Mouse (Mus musculus): Measurements from ENCODE around the gene Fam217b. TPM values are rescaled to one million over a fixed set of nuclear protein-coding genes. Genes with fewer than 3 reads are reported as not detected.

Fam217b gene
- total RNA-seq (2021), result 10 to 100 TPM; 52.6 to 55.5 TPM

DNA sequence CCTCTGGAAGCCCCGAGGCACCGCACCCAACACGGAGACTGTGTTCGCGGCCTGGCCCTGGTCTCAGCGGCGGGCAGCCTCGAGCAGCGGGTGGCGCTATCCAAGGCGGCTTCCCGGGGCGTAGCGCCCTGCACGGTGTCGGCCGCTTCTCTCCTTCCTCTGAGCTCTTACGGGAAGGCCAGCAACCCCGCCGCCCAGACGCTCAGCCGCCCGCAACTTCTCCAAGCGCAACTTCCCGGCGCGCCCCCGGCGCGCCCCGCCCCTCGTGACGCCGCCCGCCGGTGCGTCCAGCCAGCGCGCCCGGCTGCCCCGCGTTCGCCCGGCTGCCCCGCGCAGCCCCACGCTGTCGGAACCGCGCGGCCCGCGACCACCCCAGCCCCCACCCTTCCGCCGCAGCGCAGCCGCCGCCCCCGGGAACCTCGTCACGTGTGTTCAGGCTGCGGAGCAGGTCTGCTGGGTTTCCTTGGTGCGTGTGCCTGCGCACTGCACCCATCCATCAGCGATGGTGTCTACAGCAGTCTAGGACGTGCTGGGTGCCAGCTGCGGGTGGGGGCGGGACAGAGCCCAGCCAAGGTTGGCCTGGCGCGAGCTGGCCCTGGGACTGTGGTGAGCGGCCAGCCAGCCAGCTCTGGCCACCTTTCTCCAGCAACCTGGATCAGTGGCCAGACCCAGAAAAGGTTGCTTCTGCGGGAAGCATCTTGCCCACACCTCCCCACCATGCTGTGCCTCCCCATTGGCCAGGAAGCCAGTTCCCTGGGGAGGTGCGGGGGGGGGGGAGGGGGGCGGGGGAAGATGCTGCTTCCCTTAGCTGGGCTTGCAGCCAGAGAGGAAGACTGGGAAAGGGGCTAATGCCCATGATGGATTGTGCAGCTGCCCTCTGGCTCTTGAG is at the start of gene Fam217b, which contains the start of gene Ppp1r3d:
Gene Fam217b (plus strand): TSS at position 264 of the 889 bp plus-strand sequence.
Gene Ppp1r3d (minus strand): TSS at position 212 of the 889 bp plus-strand sequence.
- intact Hi-C loops (cut with DNase I), result no loop called here
- DNase-seq (ENCODE audit: low spot score in 2 of 2), result peak; percentile 75 to 81

DNA sequence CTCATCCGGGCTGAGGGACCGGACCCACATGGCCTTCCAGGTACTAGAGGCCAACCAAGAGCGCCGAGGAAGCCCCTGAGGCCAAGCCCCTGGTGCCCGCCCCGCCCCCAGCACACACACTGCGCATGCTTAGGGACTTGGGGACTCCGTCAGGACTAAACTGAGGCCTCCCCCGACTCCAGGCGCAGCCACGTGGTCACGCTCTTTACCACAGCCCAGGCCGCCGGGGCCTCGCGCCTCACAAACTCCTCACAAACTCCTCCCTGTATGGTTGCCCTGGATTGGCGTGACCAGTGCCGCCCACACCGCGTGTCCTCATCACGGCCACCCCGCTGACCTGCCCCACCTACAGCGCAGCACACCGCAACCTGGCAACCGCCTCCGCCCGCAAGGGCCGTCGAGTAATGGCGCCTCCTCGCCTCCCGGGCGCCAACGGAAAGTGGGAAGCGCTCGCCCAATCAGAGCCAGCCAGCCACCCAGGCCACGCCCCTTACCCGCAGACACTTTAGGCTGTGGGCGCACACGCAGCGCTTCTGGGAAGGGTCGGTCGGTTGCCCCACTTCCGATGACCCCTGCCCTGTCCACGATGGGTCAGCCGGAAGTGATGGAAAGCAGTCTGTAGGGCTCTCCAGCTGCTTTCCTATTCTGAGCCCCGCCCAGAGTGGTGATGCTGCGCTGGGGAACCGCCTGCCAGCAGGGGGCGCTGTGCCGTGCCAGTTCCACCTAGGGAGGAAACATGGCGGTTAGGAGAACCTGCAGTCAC is 7.1 kb upstream of the Fam217b start, which contains the start of gene Sycp2:
Gene Sycp2 (minus strand): TSS at position 633 of the 763 bp plus-strand sequence.
- intact Hi-C loops (cut with DNase I), result no loop called here
- DNase-seq (ENCODE audit: low spot score in 2 of 2), result no peak

DNA sequence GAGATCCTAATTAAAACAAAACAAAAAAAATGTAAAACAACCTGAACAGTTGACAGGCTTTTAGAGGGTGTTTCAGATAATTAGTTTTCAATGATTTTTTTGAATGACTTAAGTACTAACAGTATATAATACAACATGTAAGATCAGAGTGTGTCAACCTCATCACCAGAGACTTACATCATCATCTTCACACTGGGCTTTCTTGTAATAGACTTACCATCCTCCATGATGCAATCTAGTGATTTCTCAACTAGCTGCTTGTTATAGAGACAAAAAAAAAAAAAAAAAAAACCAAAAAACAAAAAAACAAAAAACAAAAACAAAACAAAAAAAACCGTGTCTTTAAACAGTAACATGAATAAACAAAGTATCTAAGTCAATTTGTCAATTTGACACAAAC is 5.3 kb upstream of the Fam217b start:
- intact Hi-C loops (cut with DNase I), result no loop called here
- no peak for DNase-seq (ENCODE audit: low spot score in 2 of 2)

DNA sequence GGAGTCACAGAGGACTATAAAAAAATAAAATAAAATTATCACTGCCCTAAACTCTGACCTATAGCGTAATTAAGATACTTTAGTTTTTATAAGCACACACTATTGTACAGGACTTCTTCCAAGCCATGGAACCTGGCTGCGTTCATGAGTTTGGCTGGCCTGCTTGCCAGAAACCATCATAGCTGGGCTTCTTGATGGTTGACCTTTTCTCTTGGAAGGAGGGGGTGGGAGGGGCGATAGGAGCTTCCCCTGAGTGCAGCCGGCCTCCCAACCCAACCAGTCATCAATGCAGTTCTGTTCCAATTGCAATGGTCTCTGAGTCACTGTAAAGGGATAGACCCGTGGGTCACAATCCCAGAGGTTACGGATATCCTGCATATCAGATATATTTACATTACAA is 4.0 kb upstream of the Fam217b start:
- no peak for DNase-seq (ENCODE audit: low spot score in 2 of 2)
- intact Hi-C loops (cut with DNase I), result no loop called here

DNA sequence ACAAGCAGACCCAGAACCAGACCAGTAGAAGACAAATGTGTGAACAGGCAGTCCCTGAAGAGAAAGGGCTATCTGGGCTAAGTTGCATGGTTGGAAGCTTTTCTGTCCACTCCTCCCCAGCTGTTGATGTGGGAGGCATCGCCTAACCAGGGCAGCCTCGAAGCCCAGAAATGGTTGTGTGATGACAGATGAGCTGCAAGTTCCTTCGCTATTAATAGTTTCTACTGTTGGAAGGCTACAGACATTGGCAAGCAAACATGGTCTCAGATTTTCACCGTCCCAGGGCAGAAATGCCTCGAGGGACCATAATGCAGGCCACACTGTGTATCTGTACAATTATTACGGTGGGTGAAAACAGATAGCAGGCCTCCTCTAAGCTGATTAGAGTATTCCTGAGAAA is 1.7 kb upstream of the Fam217b start:
- intact Hi-C loops (cut with DNase I), result no loop called here
- DNase-seq (ENCODE audit: low spot score in 2 of 2), result peak; percentile 35 to 58

DNA sequence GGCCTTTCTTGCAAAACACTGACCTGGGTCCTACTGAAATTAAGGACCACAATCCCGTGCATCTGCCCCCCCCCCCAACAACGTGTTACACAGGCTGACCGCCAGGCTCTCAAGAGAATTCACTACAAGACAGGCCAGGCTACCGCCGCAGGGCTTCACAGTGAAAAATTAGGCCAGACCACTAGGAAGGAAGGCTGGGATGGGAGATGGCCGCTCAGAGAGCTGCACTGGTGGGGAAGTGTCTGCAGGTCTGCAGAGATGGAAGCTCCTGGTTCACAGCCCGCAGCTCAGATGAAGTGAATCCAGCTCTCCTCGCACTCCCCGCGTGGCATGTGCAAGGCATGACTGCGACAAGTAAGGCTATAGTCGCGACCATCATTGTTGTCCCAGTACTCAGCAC is 1.2 kb upstream of the Fam217b start:
- no peak for DNase-seq (ENCODE audit: low spot score in 2 of 2)
- intact Hi-C loops (cut with DNase I), result no loop called here

DNA sequence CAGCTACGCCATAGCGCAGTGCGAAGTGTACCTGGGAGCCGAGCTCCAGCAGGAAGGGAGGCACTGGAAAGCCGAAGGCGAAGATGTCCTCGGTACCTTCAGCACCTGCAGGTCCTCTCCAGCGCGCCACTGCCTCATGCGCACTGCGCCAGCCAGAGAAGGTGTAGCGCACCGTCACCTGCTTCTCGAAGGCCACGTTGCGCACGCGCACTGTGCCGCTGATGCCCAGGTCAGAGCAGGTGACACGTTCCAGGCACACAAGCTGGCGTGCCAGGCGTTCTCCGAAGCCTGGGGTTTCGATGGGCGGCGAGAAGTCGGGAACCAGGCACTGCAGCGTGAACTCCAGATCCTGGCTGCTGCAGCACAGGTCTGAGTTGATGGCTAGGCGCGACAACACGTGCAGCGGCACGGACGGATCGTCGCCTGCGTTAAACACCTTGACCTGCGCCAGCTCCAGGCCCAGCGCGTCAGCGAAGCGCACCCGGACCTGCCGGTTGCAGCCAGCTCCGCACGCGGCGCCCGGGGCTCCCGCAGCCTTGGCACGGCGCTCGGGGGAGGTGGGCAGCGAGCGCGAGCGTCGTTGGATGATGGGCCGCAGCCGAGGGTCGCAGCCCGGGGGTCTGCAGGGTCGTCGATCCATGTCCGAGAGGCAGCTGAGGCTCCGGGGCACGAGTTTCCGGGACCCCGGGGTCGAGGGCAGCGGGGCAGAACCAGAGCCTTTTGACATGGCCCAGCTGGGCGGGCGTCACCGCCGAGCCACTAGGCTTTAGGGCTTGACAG is 653 bp upstream of the Fam217b start:
- DNase-seq (ENCODE audit: low spot score in 2 of 2), result peak; percentile 61 to 71
- intact Hi-C loops (cut with DNase I), result no loop called here

DNA sequence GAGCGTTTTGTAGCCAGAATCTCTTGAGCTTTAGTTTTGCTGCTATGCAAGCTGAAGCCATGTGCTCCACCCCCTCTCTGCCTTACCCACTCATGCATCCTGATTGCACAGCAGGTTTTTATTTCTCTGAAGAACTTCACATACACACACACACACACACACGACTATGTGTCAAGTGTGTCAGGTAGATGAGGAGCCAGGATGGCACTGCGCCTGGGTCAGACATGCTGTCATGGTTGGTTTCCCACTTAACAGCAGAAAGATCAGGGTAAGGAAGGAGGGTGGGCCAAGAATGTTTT is 775 bp downstream of the Fam217b start:
- intact Hi-C loops (cut with DNase I), result no loop called here
- no peak for DNase-seq (ENCODE audit: low spot score in 2 of 2)

DNA sequence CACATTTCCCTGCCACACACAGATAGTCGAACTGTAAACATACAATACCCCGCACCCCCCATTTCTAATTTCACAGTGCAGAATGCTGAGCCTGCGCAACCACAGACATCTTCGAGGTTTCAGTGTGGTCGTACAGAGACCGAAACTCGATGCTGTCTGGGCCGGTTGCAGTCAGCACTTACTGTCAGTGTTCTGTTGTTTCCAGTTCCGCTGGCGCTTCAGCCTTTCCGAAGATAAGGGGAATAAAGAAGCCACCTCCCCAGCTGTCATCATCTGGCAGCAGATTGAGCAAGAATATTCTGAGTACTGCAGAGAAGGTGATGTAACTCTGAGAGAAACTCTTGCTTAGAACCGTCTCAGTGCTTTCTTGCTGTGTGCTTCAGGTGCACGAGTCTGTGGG is 2.1 kb downstream of the Fam217b start:
- intact Hi-C loops (cut with DNase I), result no loop called here
- no peak for DNase-seq (ENCODE audit: low spot score in 2 of 2)

DNA sequence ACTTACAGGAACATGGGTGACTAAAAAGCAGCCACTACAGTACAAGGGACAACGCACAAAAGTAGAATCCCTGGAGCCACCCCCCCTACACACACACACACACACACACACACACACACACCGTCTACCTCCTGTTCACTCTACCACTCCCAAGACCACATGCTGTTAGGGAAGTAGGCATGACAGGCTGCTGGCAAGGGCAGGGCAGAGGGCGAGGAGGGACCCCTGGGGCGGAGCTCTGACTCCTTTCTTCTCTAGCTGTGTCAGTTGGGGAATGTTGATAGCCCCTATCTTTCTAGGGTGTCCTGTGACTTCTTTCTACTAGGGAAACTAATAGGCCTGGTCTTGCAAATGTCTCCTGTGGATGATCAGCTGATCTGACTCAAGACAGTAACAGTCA is 2.6 kb downstream of the Fam217b start:
- DNase-seq (ENCODE audit: low spot score in 2 of 2), result no peak
- intact Hi-C loops (cut with DNase I), result no loop called here

DNA sequence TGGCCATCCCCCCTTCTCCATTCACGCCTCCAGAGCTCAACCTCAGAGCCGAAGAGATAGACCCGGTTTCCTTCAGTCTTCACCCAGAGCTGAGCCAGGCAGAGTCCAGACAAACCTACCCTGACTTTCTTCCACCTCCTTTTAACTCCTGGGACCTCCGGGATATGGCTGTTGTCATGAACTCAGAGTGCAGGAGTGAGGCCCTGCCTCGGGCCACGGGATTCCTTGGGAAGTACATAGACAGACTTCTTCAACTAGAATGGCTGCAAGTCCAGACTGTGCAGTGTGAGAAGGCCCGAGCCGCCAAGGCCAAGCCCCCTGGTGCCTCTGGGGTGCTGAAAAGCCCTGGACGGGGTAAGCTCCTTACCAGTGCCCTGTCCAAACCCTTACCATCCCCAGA is 6.3 kb downstream of the Fam217b start:
- no peak for DNase-seq (ENCODE audit: low spot score in 2 of 2)
- intact Hi-C loops (cut with DNase I), result loop anchor here (10.0 kb wide), 1 partner anchor 1454 kb away; no protein-coding TSS in a partner anchor

DNA sequence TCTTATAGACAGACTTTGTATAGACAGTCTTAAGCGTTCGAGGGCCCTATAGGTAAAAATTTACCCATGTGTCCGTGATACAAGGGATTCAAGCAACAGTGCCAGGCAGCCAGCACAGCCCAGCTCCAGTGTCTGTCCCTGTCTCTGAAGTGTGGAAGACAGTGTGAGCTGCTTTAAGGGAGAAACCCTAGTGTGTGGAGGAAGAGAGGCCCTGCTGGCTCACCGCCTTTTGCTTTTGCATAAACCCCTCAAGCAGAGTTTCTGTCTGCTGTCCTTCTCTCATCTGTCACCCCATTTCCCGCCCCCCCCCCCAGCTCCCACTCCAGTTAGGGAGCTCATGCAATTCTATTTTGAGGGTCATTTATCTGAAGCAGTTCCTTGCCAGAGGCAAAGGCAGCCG is 7.3 kb downstream of the Fam217b start:
- intact Hi-C loops (cut with DNase I), result loop anchor here (10.0 kb wide), 1 partner anchor 1453 kb away; no protein-coding TSS in a partner anchor
- DNase-seq (ENCODE audit: low spot score in 2 of 2), result peak in 1 of 2 experiments; percentile 4

DNA sequence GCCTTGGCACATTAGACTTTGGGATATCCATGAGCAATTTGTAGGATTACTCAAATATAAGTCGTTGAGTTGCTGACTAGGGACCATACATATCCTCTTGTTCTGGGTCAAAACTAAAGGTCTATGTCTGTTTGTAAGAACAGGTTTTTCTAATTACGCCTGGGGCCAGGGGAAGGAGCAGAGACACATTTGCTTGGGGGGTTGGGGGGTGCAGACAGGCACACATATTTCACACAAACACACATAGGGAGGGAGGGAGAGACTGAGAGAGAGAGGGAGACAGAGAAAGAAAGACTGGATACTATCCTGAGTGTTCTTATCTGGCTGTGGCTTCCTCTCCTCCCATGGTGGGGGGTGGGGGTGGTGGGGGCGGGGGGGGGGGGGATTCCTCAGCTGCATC is 7.9 kb downstream of the Fam217b start:
- peak in 1 of 2 experiments; percentile 1 for DNase-seq (ENCODE audit: low spot score in 2 of 2)
- intact Hi-C loops (cut with DNase I), result loop anchor here (10.0 kb wide), 1 partner anchor 1453 kb away; no protein-coding TSS in a partner anchor

DNA sequence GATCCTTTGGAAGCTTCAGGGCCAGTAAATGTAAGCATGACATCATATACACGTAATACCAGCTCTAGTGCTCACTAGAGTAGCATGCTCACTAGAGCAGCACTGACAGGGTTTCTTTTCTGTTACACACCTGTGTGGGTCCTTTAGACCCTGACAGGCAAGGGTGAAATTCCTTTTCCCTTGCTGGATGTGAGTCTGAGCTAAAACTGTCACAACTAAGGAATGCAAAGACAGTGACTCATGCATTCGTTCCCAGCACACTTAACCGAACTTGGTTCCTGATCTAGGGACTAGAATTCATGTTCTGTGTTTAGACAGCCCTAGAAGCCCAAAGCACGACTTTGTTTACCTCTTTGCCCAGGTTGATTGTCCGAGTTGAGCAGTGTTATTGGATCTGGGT is 8.9 kb downstream of the Fam217b start:
- DNase-seq (ENCODE audit: low spot score in 2 of 2), result peak in 1 of 2 experiments; percentile 2
- intact Hi-C loops (cut with DNase I), result loop anchor here (10.0 kb wide), 1 partner anchor 1452 kb away; no protein-coding TSS in a partner anchor

DNA sequence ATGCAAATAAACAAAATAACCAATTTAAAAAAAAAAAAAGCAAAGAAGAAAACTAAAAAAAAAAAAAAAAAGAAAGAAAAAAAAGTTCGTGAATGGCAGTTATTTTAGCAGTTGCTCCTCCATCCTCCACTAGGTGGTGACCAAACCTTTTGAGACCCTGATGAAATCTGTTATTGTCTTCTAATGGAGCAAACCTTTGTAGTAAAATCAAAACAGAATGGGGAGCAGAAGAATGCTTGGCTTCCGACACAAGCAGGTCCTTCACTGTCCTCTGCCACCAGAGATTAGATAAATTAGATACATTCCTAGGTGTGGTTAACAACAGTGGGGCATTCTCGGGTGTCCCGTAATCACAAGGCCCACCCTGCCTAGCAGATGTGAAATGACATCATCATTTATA is 11.9 kb downstream of the Fam217b start:
- intact Hi-C loops (cut with DNase I), result loop anchor here (10.0 kb wide), 1 partner anchor 1449 kb away; no protein-coding TSS in a partner anchor
- peak; percentile 1 to 7 for DNase-seq (ENCODE audit: low spot score in 2 of 2)

DNA sequence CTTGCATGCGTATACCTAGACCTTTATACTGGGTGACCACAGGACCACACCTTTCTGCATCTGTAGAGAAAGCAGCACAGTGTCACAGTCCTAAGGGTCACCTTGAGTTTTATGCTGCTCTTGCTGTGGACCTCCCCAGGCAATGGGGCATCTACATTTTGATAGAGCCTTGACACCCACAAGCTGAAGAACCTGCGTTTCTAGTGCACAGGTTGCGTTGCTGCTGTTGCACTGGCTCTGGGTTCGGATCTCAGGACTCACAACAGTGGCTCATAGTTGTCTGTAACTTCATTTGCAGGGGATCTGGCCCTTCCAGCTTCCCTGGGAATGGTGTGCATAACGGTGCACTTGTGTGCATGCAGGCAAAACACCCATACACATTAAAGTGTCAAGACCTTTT is 12.9 kb downstream of the Fam217b start:
- intact Hi-C loops (cut with DNase I), result loop anchor here (10.0 kb wide), 1 partner anchor 1448 kb away; no protein-coding TSS in a partner anchor
- DNase-seq (ENCODE audit: low spot score in 2 of 2), result peak in 1 of 2 experiments; percentile 2

DNA sequence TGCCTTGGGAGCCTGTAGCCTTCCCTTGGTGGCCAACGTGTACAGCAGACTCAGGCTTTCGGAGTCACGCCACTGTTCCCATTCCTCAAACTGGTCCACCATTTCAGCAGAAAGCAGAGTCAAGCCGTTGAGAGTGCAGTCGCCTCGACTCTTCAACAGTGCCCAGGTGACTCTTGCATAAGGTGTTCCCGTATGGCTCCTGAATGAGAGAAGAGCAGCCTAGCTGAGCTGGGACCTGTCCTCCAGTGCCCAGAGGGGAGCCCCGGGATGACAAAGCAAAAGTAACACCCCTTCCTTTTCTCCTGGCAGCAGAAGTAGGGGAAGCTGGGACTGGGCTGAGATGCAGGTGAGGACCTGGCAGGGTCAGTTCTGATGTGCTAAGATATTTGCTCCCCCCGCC is 13.9 kb downstream of the Fam217b start:
- DNase-seq (ENCODE audit: low spot score in 2 of 2), result peak in 1 of 2 experiments; percentile 1
- intact Hi-C loops (cut with DNase I), result loop anchor here (10.0 kb wide), 1 partner anchor 1447 kb away; no protein-coding TSS in a partner anchor

DNA sequence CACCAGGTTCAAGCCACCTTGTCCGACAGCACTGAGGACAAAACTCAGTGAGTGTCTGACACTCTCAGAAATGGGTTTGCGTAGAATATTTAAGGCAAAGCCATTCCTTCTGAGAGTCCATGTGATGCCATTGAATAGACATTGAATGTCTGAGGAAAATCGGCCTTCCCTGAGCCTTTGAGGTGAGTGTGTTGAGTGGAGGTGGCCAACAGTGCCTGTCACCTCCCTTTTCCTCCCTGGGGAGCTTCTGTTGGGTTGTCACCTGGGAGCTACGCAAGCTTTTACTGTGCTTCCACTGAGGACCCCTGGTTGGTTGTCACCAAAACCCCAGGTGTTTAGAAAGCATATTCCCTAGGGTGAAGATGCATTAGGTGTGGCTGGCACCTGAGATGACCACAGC is 14.4 kb downstream of the Fam217b start:
- intact Hi-C loops (cut with DNase I), result loop anchor here (10.0 kb wide), 1 partner anchor 1446 kb away; no protein-coding TSS in a partner anchor
- no peak for DNase-seq (ENCODE audit: low spot score in 2 of 2)

DNA sequence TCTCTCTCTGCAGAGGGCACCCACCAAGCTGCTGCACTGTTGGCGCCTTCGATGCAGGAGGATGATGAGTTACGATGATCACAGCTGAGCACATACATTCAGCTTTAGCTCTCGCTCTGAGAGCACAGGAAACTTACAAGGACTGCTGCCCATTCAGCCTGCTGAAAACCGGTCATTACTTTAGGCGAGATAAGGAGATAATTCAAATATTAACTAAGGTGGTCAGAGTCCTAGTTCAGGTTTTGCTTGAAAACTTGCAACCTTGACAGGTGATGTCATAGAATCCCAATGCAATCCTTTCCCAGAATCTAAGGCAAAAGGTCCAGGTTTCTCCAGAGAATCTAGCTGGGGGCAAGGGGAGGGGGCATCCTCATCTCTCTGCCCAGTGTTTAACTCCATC is 15.1 kb downstream of the Fam217b start:
- intact Hi-C loops (cut with DNase I), result loop anchor here (10.0 kb wide), 1 partner anchor 1445 kb away; no protein-coding TSS in a partner anchor
- DNase-seq (ENCODE audit: low spot score in 2 of 2), result no peak

Measured in left cerebral cortex, postnatal 36 days (tissue).